Mouse (Mus musculus): ENCODE data around the gene Cda.

Cda gene

GRCm38 (mm10) chr4:138367641-138368497, at the start of gene Cda:
Cda (minus strand) TSS chr4:138367992.
- in situ Hi-C loops (cut with MboI; ENCODE audit: low sequenced_read_pairs) = no loop called here

GRCm38 (mm10) chr4:138416414-138416813, 48.6 kb upstream of the Cda start:
- in situ Hi-C loops (cut with MboI; ENCODE audit: low sequenced_read_pairs) = no loop called here

GRCm38 (mm10) chr4:138415991-138416390, 48.2 kb upstream of the Cda start:
- in situ Hi-C loops (cut with MboI; ENCODE audit: low sequenced_read_pairs) = no loop called here

GRCm38 (mm10) chr4:138414725-138415124, 46.9 kb upstream of the Cda start:
- in situ Hi-C loops (cut with MboI; ENCODE audit: low sequenced_read_pairs) = no loop called here

GRCm38 (mm10) chr4:138411504-138412121, 43.8 kb upstream of the Cda start:
- in situ Hi-C loops (cut with MboI; ENCODE audit: low sequenced_read_pairs) = no loop called here

GRCm38 (mm10) chr4:138411011-138411410, 43.2 kb upstream of the Cda start:
- in situ Hi-C loops (cut with MboI; ENCODE audit: low sequenced_read_pairs) = no loop called here

GRCm38 (mm10) chr4:138407479-138408194, 39.8 kb upstream of the Cda start:
- in situ Hi-C loops (cut with MboI; ENCODE audit: low sequenced_read_pairs) = no loop called here

- in situ Hi-C loops (cut with MboI; ENCODE audit: low sequenced_read_pairs) = no loop called here
Measured at GRCm38 (mm10) chr4:138404806-138405205, 37.0 kb upstream of the Cda start.

- in situ Hi-C loops (cut with MboI; ENCODE audit: low sequenced_read_pairs) = no loop called here
Measured at GRCm38 (mm10) chr4:138396711-138397110, 28.9 kb upstream of the Cda start.

- in situ Hi-C loops (cut with MboI; ENCODE audit: low sequenced_read_pairs) = no loop called here
Measured at GRCm38 (mm10) chr4:138395971-138396645, 28.3 kb upstream of the Cda start, which contains the start of gene Fam43b. Fam43b (minus strand) TSS chr4:138396528.

GRCm38 (mm10) chr4:138395087-138395970, 27.5 kb upstream of the Cda start:
- in situ Hi-C loops (cut with MboI; ENCODE audit: low sequenced_read_pairs) = no loop called here

- in situ Hi-C loops (cut with MboI; ENCODE audit: low sequenced_read_pairs) = no loop called here
Measured at GRCm38 (mm10) chr4:138393703-138394102, 25.9 kb upstream of the Cda start.

- in situ Hi-C loops (cut with MboI; ENCODE audit: low sequenced_read_pairs) = no loop called here
Measured at GRCm38 (mm10) chr4:138383789-138384188, 16.0 kb upstream of the Cda start.

GRCm38 (mm10) chr4:138382462-138382861, 14.7 kb upstream of the Cda start:
- in situ Hi-C loops (cut with MboI; ENCODE audit: low sequenced_read_pairs) = no loop called here

- in situ Hi-C loops (cut with MboI; ENCODE audit: low sequenced_read_pairs) = no loop called here
Measured at GRCm38 (mm10) chr4:138380132-138380689, 12.4 kb upstream of the Cda start.

GRCm38 (mm10) chr4:138379091-138379840, 11.5 kb upstream of the Cda start:
- in situ Hi-C loops (cut with MboI; ENCODE audit: low sequenced_read_pairs) = no loop called here

GRCm38 (mm10) chr4:138377526-138377925, 9.7 kb upstream of the Cda start:
- in situ Hi-C loops (cut with MboI; ENCODE audit: low sequenced_read_pairs) = no loop called here

GRCm38 (mm10) chr4:138375117-138375516, 7.3 kb upstream of the Cda start:
- in situ Hi-C loops (cut with MboI; ENCODE audit: low sequenced_read_pairs) = no loop called here

GRCm38 (mm10) chr4:138370996-138371516, 3.3 kb upstream of the Cda start:
- in situ Hi-C loops (cut with MboI; ENCODE audit: low sequenced_read_pairs) = no loop called here
